Mouse (Mus musculus) hindbrain, embryonic 11.5 days (tissue): ENCODE results near the gene Grasp. TPM values are rescaled to one million over a fixed set of nuclear protein-coding genes. Genes with fewer than 3 reads are reported as not detected.
A peak's percentile ranks its signal among the peaks of the same experiment; 100 is the strongest.

Experiments
- ATAC-seq: fragments of 200-750 bp; cut with Nextera tagmentation; 2 replicates; pipeline ENCODE4 v1.8.0; 2017; ENCODE audit warnings: mild to moderate bottlenecking, moderate TSS enrichment, moderate library complexity; ENCODE audit not compliant: low FRiP score
- DNase-seq: peaks from one replicate; pipeline ENCODE4 v3.0.0-alpha.2; 2015; ENCODE audit warnings: low spot score
- H3K27ac ChIP-seq: fragments of 300-500 bp; sonication (generic); 2 replicates; pipeline ENCODE4 v1.5.1; 2014; ENCODE audit warnings: mild to moderate bottlenecking, low read depth, low read length
- H3K27me3 ChIP-seq: fragments of 300-500 bp; sonication (generic); 2 replicates; pipeline ENCODE4 v1.6.1; 2014; ENCODE audit warnings: mild to moderate bottlenecking, low read length, moderate library complexity, mixed read lengths; ENCODE audit not compliant: control insufficient read depth, insufficient read depth
- H3K36me3 ChIP-seq: fragments of 300-500 bp; sonication (generic); 2 replicates; pipeline ENCODE4 v1.6.1; 2014; ENCODE audit warnings: mild to moderate bottlenecking, low read length, moderate library complexity, mixed read lengths; ENCODE audit not compliant: control insufficient read depth, insufficient read depth
- H3K4me1 ChIP-seq: fragments of 300-500 bp; sonication (generic); replicated peaks from 2 replicates; pipeline ENCODE4 v1.6.1; 2014; ENCODE audit warnings: low read length, mixed read lengths; ENCODE audit not compliant: control insufficient read depth, insufficient read depth
- H3K4me2 ChIP-seq: fragments of 300-500 bp; sonication (generic); replicated peaks from 2 replicates; pipeline ENCODE4 v1.6.1; 2014; ENCODE audit warnings: mild to moderate bottlenecking, low read depth, low read length
- H3K4me3 ChIP-seq: fragments of 300-500 bp; sonication (generic); 2 replicates; pipeline ENCODE4 v1.5.1; 2014; ENCODE audit warnings: low read depth, low read length
- H3K9ac ChIP-seq: fragments of 300-500 bp; sonication (generic); 2 replicates; pipeline ENCODE4 v1.6.1; 2014; ENCODE audit warnings: low read depth, low read length
- H3K9me3 ChIP-seq: fragments of 300-500 bp; sonication (generic); 2 replicates; pipeline ENCODE4 v1.6.1; 2016; ENCODE audit warnings: low read length; ENCODE audit not compliant: control insufficient read depth
- WGBS: fragments of 180-500 bp; shearing (Covaris S2); extraction: QIAGEN DNeasy Blood & Tissue Kit; methylation state at CpG from one replicate; pipeline ENCODE4 v1.1.7; 2014; 5-methylcytosine and 5-hydroxymethylcytosine counted together
- polyA plus RNA-seq: library from polyadenylated mRNA; unstranded; fragments of >200 nt; fragmentation: Nextera tagmentation; extraction: Ambion mirVana; gene quantifications from 2 replicates; pipeline ENCODE4 v1.2.1, GENCODE M21; 2014

Gene Grasp
- polyA plus RNA-seq, 1 experiment from 2014 or later: 4.5 TPM

DNA sequence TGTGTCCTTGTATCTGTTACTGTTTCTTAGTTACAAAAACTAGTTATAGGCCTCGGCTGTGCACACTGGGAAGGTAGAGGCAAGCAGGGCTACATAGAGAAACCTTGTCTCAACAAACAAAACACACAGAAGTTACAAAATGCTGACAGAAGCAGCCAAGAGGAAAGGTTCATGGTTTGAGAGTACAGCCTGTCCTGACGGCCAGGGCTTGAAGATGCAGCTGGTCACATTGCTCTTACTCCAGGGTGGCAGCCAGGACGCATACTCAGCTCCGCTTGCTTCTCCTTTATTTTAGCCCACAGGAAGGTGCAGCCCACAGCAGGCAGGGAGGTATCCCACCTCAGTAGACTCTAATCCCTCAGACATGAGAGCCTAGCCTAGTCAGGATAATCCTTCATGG lies 8.0 kb upstream of the Grasp start:
- Histone ChIP-seq H3K9ac (no peak overlapping the region), H3K4me3 (no peak overlapping the region), H3K27me3 (no peaks in the 10 kb centered on the region), H3K9me3 (no peaks in the 10 kb centered on the region), H3K4me1 (peaks cover 3% of the 10 kb centered on the region; the same call in 1 of the 2 replicates), H3K27ac (no peak overlapping the region), H3K36me3 (no peaks in the 10 kb centered on the region), H3K4me2 (no peak overlapping the region)
- ATAC-seq: no peak
- no peak for DNase-seq
- WGBS: 79% methylated on average over 4 of the region's 4 CpGs

- Histone ChIP-seq H3K4me1 (peaks cover 15% of the 10 kb centered on the region), H3K27me3 (peaks cover 3% of the 10 kb centered on the region; the same call in 1 of the 2 replicates), H3K36me3 (no peaks in the 10 kb centered on the region), H3K4me3 (no peak overlapping the region), H3K9me3 (no peaks in the 10 kb centered on the region), H3K9ac (no peak overlapping the region), H3K27ac (peak overlapping the region; percentile 75), H3K4me2 (no peak overlapping the region)
- DNase-seq (peak; percentile 76), ATAC-seq (peak; percentile 76)
- WGBS: 7% methylated on average over 8 of the region's 8 CpGs
Observed at GRCm38 (mm10) chr15:101220905-101221297, 3.1 kb upstream of the Grasp start.

DNA sequence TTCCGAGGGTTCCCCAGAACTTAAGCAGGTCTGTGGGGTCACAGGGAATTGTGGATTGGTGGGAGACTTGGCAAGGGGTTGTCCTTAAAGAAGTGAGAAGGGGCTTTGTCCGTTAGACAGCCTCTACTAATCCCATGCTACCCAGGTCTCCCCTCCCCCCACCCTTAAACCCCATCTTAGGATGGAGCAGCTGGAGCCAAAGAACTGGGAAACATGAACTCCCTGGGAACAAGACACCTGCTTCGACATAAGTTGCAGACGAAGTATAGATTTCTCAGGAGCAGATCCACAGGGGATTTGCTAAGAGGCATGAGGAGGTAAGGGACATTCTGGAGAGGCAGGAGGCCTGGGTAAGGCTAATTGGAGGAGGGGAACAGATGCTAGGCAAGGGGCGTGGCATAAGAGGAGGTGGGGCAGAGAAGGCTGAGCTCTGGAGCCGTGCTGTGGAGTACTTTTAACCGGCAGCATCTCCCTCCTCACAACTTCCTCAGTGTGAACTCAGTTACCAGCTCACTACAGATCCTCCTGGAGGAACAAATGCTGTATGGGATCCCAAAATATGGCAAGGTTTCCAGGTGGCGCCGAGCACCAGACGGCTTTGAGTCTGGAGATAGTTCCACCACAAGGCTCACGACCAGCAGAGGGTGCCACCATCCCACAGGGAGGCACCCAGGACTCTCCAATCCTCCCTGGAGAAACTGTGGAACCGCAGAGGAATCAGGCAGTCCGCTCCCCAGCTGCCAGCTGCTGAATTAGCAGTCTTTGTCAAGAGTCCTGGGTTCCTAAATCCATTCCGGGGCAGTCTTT lies 2.5 kb upstream of the Grasp start:
- ATAC-seq (peak; percentile 78), DNase-seq (peak; percentile 78)
- H3K4me1 ChIP-seq: peaks cover 15% of the 10 kb centered on the region
- no peaks in the 10 kb centered on the region for H3K36me3 ChIP-seq
- H3K4me3 ChIP-seq: peak overlapping the region; percentile 15; the same call in 1 of the 2 replicates
- WGBS: 1% methylated on average over 14 of the region's 14 CpGs
- no peaks in the 10 kb centered on the region for H3K9me3 ChIP-seq
- no peak overlapping the region for H3K9ac ChIP-seq
- peak overlapping the region; percentile 75 for H3K27ac ChIP-seq
- H3K4me2 ChIP-seq: peak overlapping the region; percentile 30
- H3K27me3 ChIP-seq: peaks cover 3% of the 10 kb centered on the region; the same call in 1 of the 2 replicates

DNA sequence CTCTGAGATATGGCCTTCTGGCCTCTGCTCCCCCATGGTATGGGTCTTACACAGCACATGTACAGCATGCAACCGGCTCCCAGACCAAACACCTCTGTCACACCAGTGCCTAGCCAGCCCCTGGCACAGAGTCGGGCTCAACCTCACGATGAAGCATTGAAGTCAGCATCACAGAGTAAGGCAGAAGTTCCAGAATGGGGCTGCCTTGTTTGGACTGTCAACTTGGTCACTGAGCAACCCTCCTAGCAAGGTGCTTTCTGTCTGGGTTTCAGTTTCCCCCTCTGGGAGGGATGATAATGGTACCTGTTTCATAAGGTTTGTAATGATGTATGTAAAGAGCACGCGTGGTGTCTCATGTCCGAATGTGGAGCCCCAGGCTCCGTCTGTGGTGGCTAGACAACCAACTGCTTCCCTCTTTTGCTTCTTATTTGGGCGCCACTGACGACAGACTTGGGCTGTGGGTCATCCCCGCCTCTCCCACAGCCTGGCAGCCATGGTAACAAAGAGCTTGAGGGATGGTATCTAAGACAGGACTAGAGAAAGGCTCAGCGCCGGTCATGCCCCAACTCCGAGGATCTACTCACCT lies 998 bp upstream of the Grasp start:
- peak overlapping the region; percentile 74 for H3K4me3 ChIP-seq
- peaks cover 3% of the 10 kb centered on the region; the same call in 1 of the 2 replicates for H3K27me3 ChIP-seq
- H3K4me1 ChIP-seq: peaks cover 15% of the 10 kb centered on the region
- ATAC-seq (no peak), DNase-seq (peak; percentile 40)
- H3K9ac ChIP-seq: no peak overlapping the region
- H3K27ac ChIP-seq: no peak overlapping the region
- H3K9me3 ChIP-seq: no peaks in the 10 kb centered on the region
- H3K4me2 ChIP-seq: peak overlapping the region; percentile 98; the same call in 1 of the 2 replicates
- 41% methylated on average over 13 of the region's 13 CpGs for WGBS
- no peaks in the 10 kb centered on the region for H3K36me3 ChIP-seq

GRCm38 (mm10) chr15:101223596-101223995 lies 392 bp upstream of the Grasp start:
- Histone ChIP-seq H3K27ac (no peak overlapping the region), H3K4me2 (peak overlapping the region; percentile 98), H3K9ac (peak overlapping the region; percentile 84), H3K4me1 (peaks cover 15% of the 10 kb centered on the region), H3K36me3 (no peaks in the 10 kb centered on the region), H3K4me3 (peak overlapping the region; percentile 74), H3K27me3 (peaks cover 3% of the 10 kb centered on the region; the same call in 1 of the 2 replicates), H3K9me3 (no peaks in the 10 kb centered on the region)
- 10% methylated on average over 5 of the region's 5 CpGs for WGBS
- ATAC-seq: 0 out of 2 replicates have a peak, but pooled peaks have one; percentile 1
- DNase-seq: no peak

DNA sequence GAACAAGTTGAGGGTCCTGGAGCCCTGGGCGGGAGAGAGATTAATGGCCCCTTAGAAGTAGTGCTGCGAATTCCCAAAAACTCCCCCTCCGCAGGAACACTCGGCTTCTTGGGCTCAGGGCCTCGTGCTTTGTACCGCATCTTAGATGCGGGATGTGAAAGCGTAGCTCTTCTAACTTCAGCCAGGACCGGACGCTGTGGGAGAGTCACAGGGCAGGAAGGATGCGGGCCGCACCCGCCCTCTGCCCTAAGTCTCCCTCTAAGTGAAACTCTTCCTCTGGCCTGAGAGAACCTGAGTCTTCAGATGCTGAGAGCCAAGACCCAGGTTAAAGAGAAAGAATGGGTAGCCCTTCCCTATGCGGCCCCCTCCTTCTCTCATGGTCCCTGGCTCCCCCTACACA lies 989 bp downstream of the Grasp start:
- peaks cover 3% of the 10 kb centered on the region; the same call in 1 of the 2 replicates for H3K27me3 ChIP-seq
- peaks cover 15% of the 10 kb centered on the region for H3K4me1 ChIP-seq
- DNase-seq (peak; percentile 43), ATAC-seq (no peak)
- 0 out of 2 replicates have a peak overlapping the region, but pooled peaks have one; percentile 33 for H3K27ac ChIP-seq
- no peaks in the 10 kb centered on the region for H3K9me3 ChIP-seq
- H3K4me2 ChIP-seq: peak overlapping the region; percentile 98
- peak overlapping the region; percentile 84; the same call in 1 of the 2 replicates for H3K9ac ChIP-seq
- 3% methylated on average over 14 of the region's 14 CpGs for WGBS
- no peaks in the 10 kb centered on the region for H3K36me3 ChIP-seq
- peak overlapping the region; percentile 74 for H3K4me3 ChIP-seq

GRCm38 (mm10) chr15:101227971-101228370 lies 4.0 kb downstream of the Grasp start:
- 15% methylated on average over 7 of the region's 7 CpGs for WGBS
- peak overlapping the region; percentile 6; the same call in 1 of the 2 replicates for H3K27ac ChIP-seq
- H3K4me1 ChIP-seq: peaks cover 4% of the 10 kb centered on the region; the same call in 1 of the 2 replicates
- H3K4me3 ChIP-seq: no peak overlapping the region
- no peaks in the 10 kb centered on the region for H3K9me3 ChIP-seq
- H3K27me3 ChIP-seq: peaks cover 3% of the 10 kb centered on the region; the same call in 1 of the 2 replicates
- DNase-seq: peak; percentile 47
- no peak for ATAC-seq
- H3K4me2 ChIP-seq: no peak overlapping the region
- no peaks in the 10 kb centered on the region for H3K36me3 ChIP-seq
- no peak overlapping the region for H3K9ac ChIP-seq

DNA sequence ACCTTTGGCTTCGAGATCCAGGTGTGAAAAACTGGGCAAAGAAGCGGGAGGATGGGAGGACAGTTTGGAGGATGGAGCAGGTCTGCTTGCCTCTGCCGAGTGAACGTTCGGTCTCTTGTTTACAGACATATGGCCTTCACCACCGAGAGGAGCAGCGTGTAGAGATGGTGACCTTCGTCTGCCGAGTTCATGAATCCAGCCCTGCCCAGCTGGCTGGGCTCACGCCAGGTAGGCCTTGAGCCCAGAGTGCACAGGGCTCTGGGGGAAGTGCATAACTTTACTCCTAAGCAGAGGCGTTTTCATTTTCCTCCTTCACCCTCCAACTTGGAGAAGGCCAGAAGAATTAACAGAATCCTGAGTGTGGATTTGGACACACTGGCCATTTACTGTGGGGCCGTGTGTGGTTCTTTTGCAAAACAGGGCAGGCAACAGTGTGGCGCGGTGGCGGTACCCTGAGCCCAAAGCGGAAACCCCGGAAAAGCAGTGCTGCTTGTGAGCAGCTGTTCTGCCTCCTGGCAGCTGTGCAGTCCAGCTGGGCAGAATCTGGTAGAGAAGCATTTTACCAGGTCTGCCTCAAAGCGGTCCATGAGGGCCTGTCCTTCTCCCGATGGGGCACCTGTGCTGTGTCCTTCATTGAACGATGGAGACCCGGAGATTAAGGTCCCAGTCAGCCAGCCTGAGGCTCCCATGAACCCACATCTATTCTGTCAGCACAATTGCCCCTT lies 5.0 kb downstream of the Grasp start:
- Histone ChIP-seq H3K27me3 (no peaks in the 10 kb centered on the region), H3K36me3 (no peaks in the 10 kb centered on the region), H3K4me2 (no peak overlapping the region), H3K9ac (no peak overlapping the region), H3K9me3 (no peaks in the 10 kb centered on the region), H3K4me1 (no peaks in the 10 kb centered on the region; the same call in 1 of the 2 replicates), H3K27ac (no peak overlapping the region), H3K4me3 (no peak overlapping the region)
- 90% methylated on average over 21 of the region's 21 CpGs for WGBS
- DNase-seq: no peak
- no peak for ATAC-seq
